Mouse (Mus musculus): ENCODE data around the gene Rbm47. TPM values are rescaled to one million over a fixed set of nuclear protein-coding genes. Genes with fewer than 3 reads are reported as not detected.

Rbm47 gene
- polyA plus RNA-seq, 1 experiment from 2014 or later: 0.75 TPM

GRCm38 (mm10) chr5:66054394-66054793, 118.5 kb downstream of the Rbm47 start:
- WGBS: 24% methylated on average over 9 of the region's 9 CpGs
- DNase-seq (ENCODE audit: low spot score): peak; percentile 57
- H3K9ac ChIP-seq (ENCODE audit: low read length): no peak overlapping the region
- H3K4me1 ChIP-seq (ENCODE audit: control insufficient read depth, insufficient read depth, low read length): no peaks in the 10 kb centered on the region
- H3K27me3 ChIP-seq (ENCODE audit: control insufficient read depth, insufficient read depth, low read length): no peaks in the 10 kb centered on the region
- no peaks in the 10 kb centered on the region for H3K9me3 ChIP-seq (ENCODE audit: control insufficient read depth, low read length)
- no peak overlapping the region for H3K27ac ChIP-seq (replicated peaks; ENCODE audit: low read depth, low read length)
- no peak for ATAC-seq (ENCODE audit: insufficient number of reproducible peaks, low FRiP score, low TSS enrichment, low read depth)
- H3K36me3 ChIP-seq (ENCODE audit: control insufficient read depth, insufficient read depth, low read length): no peaks in the 10 kb centered on the region
- H3K4me3 ChIP-seq (ENCODE audit: low read depth, low read length): no peak overlapping the region
- no peak overlapping the region for H3K4me2 ChIP-seq (ENCODE audit: low read depth, severe bottlenecking)

GRCm38 (mm10) chr5:66052777-66053548, 120.0 kb downstream of the Rbm47 start:
- Histone ChIP-seq H3K36me3 (ENCODE audit: control insufficient read depth, insufficient read depth, low read length) (no peaks in the 10 kb centered on the region), H3K27ac (replicated peaks; ENCODE audit: low read depth, low read length) (no peak overlapping the region), H3K9me3 (ENCODE audit: control insufficient read depth, low read length) (no peaks in the 10 kb centered on the region), H3K9ac (ENCODE audit: low read length) (no peak overlapping the region), H3K27me3 (ENCODE audit: control insufficient read depth, insufficient read depth, low read length) (no peaks in the 10 kb centered on the region), H3K4me2 (ENCODE audit: low read depth, severe bottlenecking) (no peak overlapping the region), H3K4me1 (ENCODE audit: control insufficient read depth, insufficient read depth, low read length) (no peaks in the 10 kb centered on the region), H3K4me3 (ENCODE audit: low read depth, low read length) (no peak overlapping the region)
- 86% methylated on average over 20 of the region's 20 CpGs for WGBS
- no peak for ATAC-seq (ENCODE audit: insufficient number of reproducible peaks, low FRiP score, low TSS enrichment, low read depth)
- no peak for DNase-seq (ENCODE audit: low spot score)

- H3K9me3 ChIP-seq (ENCODE audit: control insufficient read depth, low read length): no peaks in the 10 kb centered on the region
- DNase-seq (ENCODE audit: low spot score) (no peak), ATAC-seq (ENCODE audit: insufficient number of reproducible peaks, low FRiP score, low TSS enrichment, low read depth) (no peak)
- H3K27ac ChIP-seq (replicated peaks; ENCODE audit: low read depth, low read length): no peak overlapping the region
- H3K36me3 ChIP-seq (ENCODE audit: control insufficient read depth, insufficient read depth, low read length): no peaks in the 10 kb centered on the region
- no peak overlapping the region for H3K9ac ChIP-seq (ENCODE audit: low read length)
- no peak overlapping the region for H3K4me2 ChIP-seq (ENCODE audit: low read depth, severe bottlenecking)
- 87% methylated on average over 5 of the region's 5 CpGs for WGBS
- H3K27me3 ChIP-seq (ENCODE audit: control insufficient read depth, insufficient read depth, low read length): no peaks in the 10 kb centered on the region
- H3K4me3 ChIP-seq (ENCODE audit: low read depth, low read length): no peak overlapping the region
- H3K4me1 ChIP-seq (ENCODE audit: control insufficient read depth, insufficient read depth, low read length): no peaks in the 10 kb centered on the region
Observed at GRCm38 (mm10) chr5:66050841-66051240, 122.1 kb downstream of the Rbm47 start.

- Histone ChIP-seq H3K4me2 (ENCODE audit: low read depth, severe bottlenecking) (no peak overlapping the region), H3K27ac (replicated peaks; ENCODE audit: low read depth, low read length) (no peak overlapping the region), H3K27me3 (ENCODE audit: control insufficient read depth, insufficient read depth, low read length) (no peaks in the 10 kb centered on the region), H3K4me1 (ENCODE audit: control insufficient read depth, insufficient read depth, low read length) (no peaks in the 10 kb centered on the region), H3K9ac (ENCODE audit: low read length) (no peak overlapping the region), H3K9me3 (ENCODE audit: control insufficient read depth, low read length) (no peaks in the 10 kb centered on the region), H3K4me3 (ENCODE audit: low read depth, low read length) (no peak overlapping the region), H3K36me3 (ENCODE audit: control insufficient read depth, insufficient read depth, low read length) (no peaks in the 10 kb centered on the region)
- 73% methylated on average over 3 of the region's 3 CpGs for WGBS
- DNase-seq (ENCODE audit: low spot score) (no peak), ATAC-seq (ENCODE audit: insufficient number of reproducible peaks, low FRiP score, low TSS enrichment, low read depth) (no peak)
Observed at GRCm38 (mm10) chr5:66046356-66046755, 126.6 kb downstream of the Rbm47 start.

- no peak overlapping the region for H3K27ac ChIP-seq (replicated peaks; ENCODE audit: low read depth, low read length)
- H3K9ac ChIP-seq (ENCODE audit: low read length): no peak overlapping the region
- 86% methylated on average over 3 of the region's 3 CpGs for WGBS
- H3K4me2 ChIP-seq (ENCODE audit: low read depth, severe bottlenecking): no peak overlapping the region
- no peaks in the 10 kb centered on the region for H3K4me1 ChIP-seq (ENCODE audit: control insufficient read depth, insufficient read depth, low read length)
- no peaks in the 10 kb centered on the region for H3K9me3 ChIP-seq (ENCODE audit: control insufficient read depth, low read length)
- DNase-seq (ENCODE audit: low spot score) (no peak), ATAC-seq (ENCODE audit: insufficient number of reproducible peaks, low FRiP score, low TSS enrichment, low read depth) (no peak)
- no peaks in the 10 kb centered on the region for H3K27me3 ChIP-seq (ENCODE audit: control insufficient read depth, insufficient read depth, low read length)
- no peak overlapping the region for H3K4me3 ChIP-seq (ENCODE audit: low read depth, low read length)
- H3K36me3 ChIP-seq (ENCODE audit: control insufficient read depth, insufficient read depth, low read length): no peaks in the 10 kb centered on the region
Observed at GRCm38 (mm10) chr5:66043897-66044296, 129.0 kb downstream of the Rbm47 start.

GRCm38 (mm10) chr5:66042651-66043340, 130.1 kb downstream of the Rbm47 start:
- Histone ChIP-seq H3K9ac (ENCODE audit: low read length) (no peak overlapping the region), H3K4me2 (ENCODE audit: low read depth, severe bottlenecking) (no peak overlapping the region), H3K4me3 (ENCODE audit: low read depth, low read length) (no peak overlapping the region), H3K4me1 (ENCODE audit: control insufficient read depth, insufficient read depth, low read length) (no peaks in the 10 kb centered on the region), H3K27me3 (ENCODE audit: control insufficient read depth, insufficient read depth, low read length) (no peaks in the 10 kb centered on the region), H3K36me3 (ENCODE audit: control insufficient read depth, insufficient read depth, low read length) (no peaks in the 10 kb centered on the region), H3K27ac (replicated peaks; ENCODE audit: low read depth, low read length) (no peak overlapping the region), H3K9me3 (ENCODE audit: control insufficient read depth, low read length) (no peaks in the 10 kb centered on the region)
- DNase-seq (ENCODE audit: low spot score): no peak
- 74% methylated on average over 10 of the region's 10 CpGs for WGBS
- no peak for ATAC-seq (ENCODE audit: insufficient number of reproducible peaks, low FRiP score, low TSS enrichment, low read depth)

- WGBS: 84% methylated on average over 7 of the region's 7 CpGs
- Histone ChIP-seq H3K4me3 (ENCODE audit: low read depth, low read length) (no peak overlapping the region), H3K4me2 (ENCODE audit: low read depth, severe bottlenecking) (no peak overlapping the region), H3K4me1 (ENCODE audit: control insufficient read depth, insufficient read depth, low read length) (no peaks in the 10 kb centered on the region), H3K27me3 (ENCODE audit: control insufficient read depth, insufficient read depth, low read length) (no peaks in the 10 kb centered on the region), H3K27ac (replicated peaks; ENCODE audit: low read depth, low read length) (no peak overlapping the region), H3K9me3 (ENCODE audit: control insufficient read depth, low read length) (no peaks in the 10 kb centered on the region), H3K9ac (ENCODE audit: low read length) (no peak overlapping the region), H3K36me3 (ENCODE audit: control insufficient read depth, insufficient read depth, low read length) (no peaks in the 10 kb centered on the region)
- no peak for DNase-seq (ENCODE audit: low spot score)
- no peak for ATAC-seq (ENCODE audit: insufficient number of reproducible peaks, low FRiP score, low TSS enrichment, low read depth)
Observed at GRCm38 (mm10) chr5:66040744-66041279, 132.1 kb downstream of the Rbm47 start.

- WGBS: 95% methylated on average over 2 of the region's 2 CpGs
- Histone ChIP-seq H3K27me3 (ENCODE audit: control insufficient read depth, insufficient read depth, low read length) (no peaks in the 10 kb centered on the region), H3K36me3 (ENCODE audit: control insufficient read depth, insufficient read depth, low read length) (no peaks in the 10 kb centered on the region), H3K27ac (replicated peaks; ENCODE audit: low read depth, low read length) (no peak overlapping the region), H3K4me3 (ENCODE audit: low read depth, low read length) (no peak overlapping the region), H3K9me3 (ENCODE audit: control insufficient read depth, low read length) (no peaks in the 10 kb centered on the region), H3K4me2 (ENCODE audit: low read depth, severe bottlenecking) (no peak overlapping the region), H3K9ac (ENCODE audit: low read length) (no peak overlapping the region), H3K4me1 (ENCODE audit: control insufficient read depth, insufficient read depth, low read length) (no peaks in the 10 kb centered on the region)
- ATAC-seq (ENCODE audit: insufficient number of reproducible peaks, low FRiP score, low TSS enrichment, low read depth) (no peak), DNase-seq (ENCODE audit: low spot score) (no peak)
Observed at GRCm38 (mm10) chr5:66039813-66040212, 133.1 kb downstream of the Rbm47 start.

All from limb, embryonic 11.5 days (tissue).